Mouse (Mus musculus) G1E (cell line): ENCODE data around the gene Ppil6.

Experiments used
- CTCF ChIP-seq: IDR thresholded peaks from 2 replicates; pipeline ENCODE4 v1.5.1; 2012; ENCODE audit warnings: low read depth, low read length, inconsistent platforms, mixed read lengths
- GATA1 ChIP-seq: IDR thresholded peaks from 2 replicates; pipeline ENCODE4 v1.6.1; 2012; ENCODE audit warnings: borderline replicate concordance, low read length, inconsistent platforms, mixed read lengths
- GATA2 ChIP-seq: IDR thresholded peaks from 2 replicates; pipeline ENCODE4 v1.6.1; 2012; ENCODE audit warnings: low read depth, low read length, inconsistent platforms, borderline replicate concordance
- TAL1 ChIP-seq: conservative IDR thresholded peaks from 2 replicates; pipeline ENCODE4 v1.6.1; 2012; ENCODE audit warnings: low read depth, low read length, inconsistent platforms, mixed read lengths

DNA sequence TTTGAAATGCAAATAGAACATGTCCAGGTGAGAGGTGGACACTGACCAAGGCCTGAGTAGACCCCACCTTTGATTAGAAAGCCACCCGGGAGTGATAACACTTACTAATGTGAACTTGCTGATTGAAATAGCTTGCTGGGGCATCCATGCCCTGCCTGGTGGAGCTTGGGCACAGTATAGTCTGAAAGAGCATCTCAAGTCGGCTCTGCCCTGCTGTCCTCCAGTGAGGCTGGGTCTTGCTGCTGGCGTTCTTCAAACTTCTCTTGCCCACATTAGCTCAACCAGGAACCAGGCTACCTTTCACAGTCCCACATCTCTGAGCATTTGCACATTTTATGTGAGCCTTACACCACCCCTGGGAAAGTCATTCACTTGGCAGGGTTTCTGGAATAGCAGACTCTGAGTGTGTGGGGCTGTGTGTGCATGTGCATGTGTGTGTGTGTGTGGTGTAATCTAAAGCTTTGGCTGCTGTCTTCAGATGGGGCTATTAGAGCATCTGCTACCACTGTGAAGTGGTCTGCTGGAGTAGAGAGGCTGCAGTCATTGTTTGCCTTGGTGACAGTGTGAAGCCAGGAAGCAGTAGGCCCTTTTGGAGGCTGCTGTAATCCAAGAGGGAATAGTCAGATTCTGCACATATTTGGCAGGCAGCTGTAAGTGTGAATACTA is 29.0 kb upstream of the Ppil6 start:
- TF ChIP-seq CTCF (no peak), TAL1 (no peak), GATA1 (no peak), GATA2 (no peak)
